Mouse (Mus musculus) cerebellum, postnatal 4 days (tissue): ENCODE measurements around the gene Gfer.
"Not testable (repeated sequence)": the region's sequence is repeated elsewhere in the genome, so short reads cannot be mapped to it uniquely, and the experiment has no call there.

Source experiments
- DNase-seq, 2 experiments: peaks; one replicate each; pipeline ENCODE4 v3.0.0; 2022; ENCODE audit warnings: low spot score in 2 of 2, mixed read lengths in 1 of 2

Gene Gfer

GRCm38 (mm10) chr17:24722220-24722924 is 26.4 kb upstream of the Gfer start:
- no peak for DNase-seq

- not testable (repeated sequence) for DNase-seq
Measured at GRCm38 (mm10) chr17:24721383-24721955, 25.5 kb upstream of the Gfer start.

GRCm38 (mm10) chr17:24720616-24721015 is 24.7 kb upstream of the Gfer start:
- not testable (repeated sequence) for DNase-seq

GRCm38 (mm10) chr17:24719494-24720222 is 23.7 kb upstream of the Gfer start:
- peak; percentile 91 to 98 for DNase-seq

GRCm38 (mm10) chr17:24718938-24719337 is 23.0 kb upstream of the Gfer start:
- not testable (repeated sequence) for DNase-seq

- DNase-seq = no peak
Measured at GRCm38 (mm10) chr17:24717943-24718342, 22.0 kb upstream of the Gfer start, which contains the start of the genes Rnf151 and Rps2. Gene Rnf151, minus strand, starts transcription at chr17:24718063. Gene Rps2, plus strand, starts transcription at chr17:24718116.

- no peak for DNase-seq
Measured at GRCm38 (mm10) chr17:24716166-24716682, 20.3 kb upstream of the Gfer start.

GRCm38 (mm10) chr17:24715556-24715955 is 19.6 kb upstream of the Gfer start:
- no peak for DNase-seq

- no peak for DNase-seq
Measured at GRCm38 (mm10) chr17:24708646-24709045, 12.7 kb upstream of the Gfer start.

- no peak for DNase-seq
Measured at GRCm38 (mm10) chr17:24707801-24708425, 12.0 kb upstream of the Gfer start.

- DNase-seq = peak; percentile 95 to 96
Measured at GRCm38 (mm10) chr17:24706982-24707800, 11.2 kb upstream of the Gfer start, which contains the start of gene Tbl3. Gene Tbl3, minus strand, starts transcription at chr17:24707660.

- no peak for DNase-seq
Measured at GRCm38 (mm10) chr17:24705821-24706220, 9.9 kb upstream of the Gfer start.

GRCm38 (mm10) chr17:24701251-24701650 is 5.3 kb upstream of the Gfer start:
- no peak for DNase-seq

- DNase-seq = no peak
Measured at GRCm38 (mm10) chr17:24699473-24699872, 3.5 kb upstream of the Gfer start.

GRCm38 (mm10) chr17:24698715-24699114 is 2.8 kb upstream of the Gfer start:
- no peak for DNase-seq

GRCm38 (mm10) chr17:24697985-24698384 is 2.0 kb upstream of the Gfer start:
- no peak for DNase-seq

GRCm38 (mm10) chr17:24695326-24696010 is 488 bp downstream of the Gfer start:
- no peak for DNase-seq

- no peak for DNase-seq
Measured at GRCm38 (mm10) chr17:24692385-24692784, 3.6 kb downstream of the Gfer start.

GRCm38 (mm10) chr17:24689251-24690081 is 6.5 kb downstream of the Gfer start, which contains the start of gene Syngr3:
Gene Syngr3, minus strand, starts transcription at chr17:24689955.
- peak in 1 of 2 experiments; percentile 47 for DNase-seq
